Comparison of ENCODE assay signal across 8 mouse cellular contexts in genomic region chr4:82532443-82533191, GRCm38 (mm10).
DNase-seq lines count a peak whose midpoint lies in the region; ATAC-seq lines count a peak whose summit lies in the region.

No protein-coding gene starts in this region.

- peak overlapping the region; percentile 97 for H3K27ac ChIP-seq in forebrain, embryonic 15.5 days (replicated peaks)
- peak overlapping the region; percentile 78 for H3K27ac ChIP-seq in kidney, embryonic 15.5 days
- H3K27ac ChIP-seq in neural tube, embryonic 15.5 days (replicated peaks) = peak overlapping the region; percentile 84

- no peaks in the 10 kb centered on the region for H3K9me3 ChIP-seq in forebrain, embryonic 15.5 days
- H3K9me3 ChIP-seq in kidney, embryonic 15.5 days (replicated peaks) = no peaks in the 10 kb centered on the region
- H3K9me3 ChIP-seq in neural tube, embryonic 15.5 days (replicated peaks) = no peaks in the 10 kb centered on the region

- H3K9ac ChIP-seq in forebrain, embryonic 15.5 days (replicated peaks) = peak overlapping the region; percentile 43
- no peak overlapping the region for H3K9ac ChIP-seq in kidney, embryonic 15.5 days
- H3K9ac ChIP-seq in neural tube, embryonic 15.5 days (replicated peaks) = peak overlapping the region; percentile 3; the same call in 1 of the 2 replicates

- 3% methylated on average over 11 of the region's 11 CpGs for WGBS in forebrain, embryonic 15.5 days
- WGBS in kidney, embryonic 15.5 days = 17% methylated on average over 11 of the region's 11 CpGs
- WGBS in neural tube, embryonic 15.5 days = 13% methylated on average over 11 of the region's 11 CpGs

- peaks cover 70% of the 10 kb centered on the region for H3K4me1 ChIP-seq in forebrain, embryonic 15.5 days
- peaks cover 42% of the 10 kb centered on the region for H3K4me1 ChIP-seq in kidney, embryonic 15.5 days
- H3K4me1 ChIP-seq in neural tube, embryonic 15.5 days = peaks cover 58% of the 10 kb centered on the region

- peak overlapping the region; percentile 39 for H3K4me2 ChIP-seq in forebrain, embryonic 15.5 days (replicated peaks)
- H3K4me2 ChIP-seq in kidney, embryonic 15.5 days = 0 out of 2 replicates have a peak overlapping the region, but pooled peaks have one; percentile 12
- peak overlapping the region; percentile 28 for H3K4me2 ChIP-seq in neural tube, embryonic 15.5 days

- no peak for DNase-seq in frontal cortex, postnatal 25 days (ENCODE audit: low spot score in 2 of 2)
- DNase-seq in ZHBTc4 (ENCODE audit: low read depth, low spot score) = peak; percentile 22
- no peak for DNase-seq in ovary, postnatal 10 days (ENCODE audit: low spot score)
- DNase-seq in left cerebral cortex, adult 18-20 months (ENCODE audit: low spot score in 2 of 2) = no peak

- no peaks in the 10 kb centered on the region for H3K27me3 ChIP-seq in forebrain, embryonic 15.5 days
- H3K27me3 ChIP-seq in kidney, embryonic 15.5 days = peaks cover 41% of the 10 kb centered on the region
- H3K27me3 ChIP-seq in neural tube, embryonic 15.5 days (replicated peaks) = peaks cover 22% of the 10 kb centered on the region

- no peaks in the 10 kb centered on the region for H3K36me3 ChIP-seq in forebrain, embryonic 15.5 days
- no peaks in the 10 kb centered on the region for H3K36me3 ChIP-seq in kidney, embryonic 15.5 days
- no peaks in the 10 kb centered on the region for H3K36me3 ChIP-seq in neural tube, embryonic 15.5 days

- peak overlapping the region; percentile 1; the same call in 1 of the 2 replicates for H3K4me3 ChIP-seq in forebrain, embryonic 15.5 days
- no peak overlapping the region for H3K4me3 ChIP-seq in kidney, embryonic 15.5 days (replicated peaks)
- H3K4me3 ChIP-seq in neural tube, embryonic 15.5 days (replicated peaks) = no peak overlapping the region

- peak; percentile 18; the same call in 1 of the 2 replicates for ATAC-seq in frontal cortex, adult (ENCODE audit: low TSS enrichment)
- peak; percentile 85 for ATAC-seq in forebrain, embryonic 15.5 days (replicated peaks)
- ATAC-seq in kidney, embryonic 15.5 days (replicated peaks; ENCODE audit: low FRiP score) = no peak
- ATAC-seq in neural tube, embryonic 15.5 days (ENCODE audit: low FRiP score) = peak; percentile 79
